Mouse (Mus musculus) erythroblast, embryonic 14.5 days (primary cell): ENCODE measurements around the gene Creb3l4. TPM values are rescaled to one million over a fixed set of nuclear protein-coding genes. Genes with fewer than 3 reads are reported as not detected.

Source experiments
- H3K27me3 ChIP-seq: 2 replicates; pipeline ENCODE4 v1.6.1; 2012; ENCODE audit warnings: inconsistent platforms; ENCODE audit not compliant: control insufficient read depth
- H3K36me3 ChIP-seq: 2 replicates; pipeline ENCODE4 v1.6.1; 2012; ENCODE audit warnings: mild to moderate bottlenecking, inconsistent platforms; ENCODE audit not compliant: control insufficient read depth
- H3K4me1 ChIP-seq: 2 replicates; pipeline ENCODE4 v1.6.1; 2012; ENCODE audit warnings: inconsistent platforms; ENCODE audit not compliant: control insufficient read depth
- H3K4me3 ChIP-seq: replicated peaks from 2 replicates; pipeline ENCODE3; 2012; ENCODE audit warnings: moderate library complexity, mild to moderate bottlenecking, inconsistent platforms
- H3K9me3 ChIP-seq: 2 replicates; pipeline ENCODE4 v1.6.1; 2012; ENCODE audit warnings: low read length, inconsistent platforms, mixed read lengths; ENCODE audit not compliant: control insufficient read depth
- GATA1 ChIP-seq: IDR thresholded peaks from 2 replicates; pipeline ENCODE4 v1.6.1; 2012; ENCODE audit warnings: low read length, inconsistent platforms, mixed read lengths
- TAL1 ChIP-seq: IDR thresholded peaks from 3 replicates; pipeline ENCODE4 v1.6.1; 2012; ENCODE audit warnings: low read length, inconsistent platforms, mixed read lengths
- polyA plus RNA-seq: library from polyadenylated mRNA; stranded (reverse); fragments of >175 nt; gene quantifications from 2 replicates; pipeline ENCODE4 v1.2.3, GENCODE M21; 2012

The Creb3l4 gene
- polyA plus RNA-seq, 1 experiment: not detected

DNA sequence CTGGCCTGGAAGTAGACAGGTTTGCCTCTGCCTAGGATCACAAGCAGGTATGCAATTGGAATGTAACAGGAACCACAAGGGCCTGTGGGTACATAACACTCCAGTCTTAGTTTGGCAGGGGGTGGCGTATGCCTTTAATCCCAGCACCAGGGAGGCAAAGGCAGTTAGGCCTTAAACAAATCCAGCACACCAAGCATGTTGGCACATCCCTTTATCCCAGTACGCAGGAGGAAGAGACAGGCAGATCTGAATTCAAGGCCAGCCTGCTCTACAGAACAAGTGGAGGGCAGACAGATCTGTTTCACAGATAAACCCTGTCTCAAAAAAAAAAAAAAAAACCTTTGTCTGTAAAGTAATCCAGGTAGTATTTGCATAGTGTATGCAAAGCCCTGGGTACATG, 34.6 kb downstream of the Creb3l4 start:
- H3K36me3 ChIP-seq: peaks cover 61% of the 10 kb centered on the region
- no peak overlapping the region for H3K4me3 ChIP-seq
- peaks cover 30% of the 10 kb centered on the region for H3K4me1 ChIP-seq
- TF ChIP-seq GATA1 (no peak), TAL1 (no peak)
- no peaks in the 10 kb centered on the region for H3K9me3 ChIP-seq
- no peaks in the 10 kb centered on the region for H3K27me3 ChIP-seq

- H3K36me3 ChIP-seq: peaks cover 29% of the 10 kb centered on the region
- H3K9me3 ChIP-seq: no peaks in the 10 kb centered on the region
- H3K4me3 ChIP-seq: no peak overlapping the region
- no peaks in the 10 kb centered on the region for H3K27me3 ChIP-seq
- H3K4me1 ChIP-seq: peaks cover 2% of the 10 kb centered on the region
- TF ChIP-seq TAL1: no peak
Measured at GRCm38 (mm10) chr3:90204582-90204981, 38.7 kb downstream of the Creb3l4 start.

- Histone ChIP-seq H3K27me3 (no peaks in the 10 kb centered on the region), H3K9me3 (no peaks in the 10 kb centered on the region), H3K4me3 (no peak overlapping the region), H3K36me3 (peaks cover 19% of the 10 kb centered on the region), H3K4me1 (peaks cover 1% of the 10 kb centered on the region)
- TF ChIP-seq TAL1: no peak
- no peak for TF ChIP-seq GATA1
Measured at GRCm38 (mm10) chr3:90203619-90204018, 39.7 kb downstream of the Creb3l4 start.

GRCm38 (mm10) chr3:90202884-90203283, 40.4 kb downstream of the Creb3l4 start:
- no peaks in the 10 kb centered on the region for H3K4me1 ChIP-seq
- H3K9me3 ChIP-seq: no peaks in the 10 kb centered on the region
- peaks cover 12% of the 10 kb centered on the region for H3K36me3 ChIP-seq
- no peak for TF ChIP-seq GATA1
- no peaks in the 10 kb centered on the region for H3K27me3 ChIP-seq
- H3K4me3 ChIP-seq: no peak overlapping the region

DNA sequence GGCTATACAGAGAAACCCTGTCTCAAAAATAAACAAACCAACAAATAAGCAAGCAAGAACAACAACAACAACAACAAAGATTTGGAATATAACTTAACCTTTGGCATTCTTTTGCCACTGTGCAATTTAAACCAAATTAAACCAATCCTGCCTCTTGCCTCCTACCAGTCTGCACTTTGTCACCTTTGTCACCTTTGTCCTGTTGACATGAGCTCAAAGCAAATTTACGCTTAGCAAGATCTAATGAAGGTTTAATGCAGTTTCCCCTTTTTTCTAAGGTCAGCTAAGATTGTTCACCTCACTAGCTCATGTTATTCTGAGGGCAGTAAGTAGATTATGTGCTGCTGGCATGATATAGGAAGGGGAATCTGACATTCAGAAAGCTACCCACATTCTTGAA, 45.8 kb downstream of the Creb3l4 start:
- H3K4me3 ChIP-seq: no peak overlapping the region
- no peaks in the 10 kb centered on the region for H3K27me3 ChIP-seq
- no peaks in the 10 kb centered on the region for H3K4me1 ChIP-seq
- H3K36me3 ChIP-seq: no peaks in the 10 kb centered on the region
- H3K9me3 ChIP-seq: no peaks in the 10 kb centered on the region
- TF ChIP-seq TAL1 (no peak), GATA1 (no peak)

DNA sequence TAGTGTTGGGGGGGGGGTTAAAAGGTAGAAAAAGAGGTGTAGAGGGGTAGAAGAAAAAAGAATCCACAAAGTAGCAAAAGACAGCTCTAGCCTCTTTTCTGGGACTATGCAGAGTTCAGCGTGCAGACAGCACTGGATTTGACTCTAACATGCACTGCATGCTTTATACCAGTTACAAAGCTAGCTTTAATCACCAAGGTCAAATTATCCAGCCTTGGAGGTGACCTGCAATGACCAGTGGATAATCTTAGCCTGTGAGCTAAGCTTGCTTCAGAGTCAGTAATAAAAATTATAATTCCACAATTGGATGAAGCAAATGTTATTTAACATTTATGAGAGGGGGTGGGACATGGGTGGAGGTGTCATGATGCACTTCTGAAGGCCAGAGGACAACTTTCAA, 47.7 kb downstream of the Creb3l4 start:
- Histone ChIP-seq H3K27me3 (no peaks in the 10 kb centered on the region), H3K36me3 (no peaks in the 10 kb centered on the region)
- TF ChIP-seq TAL1 (no peak), GATA1 (no peak)

DNA sequence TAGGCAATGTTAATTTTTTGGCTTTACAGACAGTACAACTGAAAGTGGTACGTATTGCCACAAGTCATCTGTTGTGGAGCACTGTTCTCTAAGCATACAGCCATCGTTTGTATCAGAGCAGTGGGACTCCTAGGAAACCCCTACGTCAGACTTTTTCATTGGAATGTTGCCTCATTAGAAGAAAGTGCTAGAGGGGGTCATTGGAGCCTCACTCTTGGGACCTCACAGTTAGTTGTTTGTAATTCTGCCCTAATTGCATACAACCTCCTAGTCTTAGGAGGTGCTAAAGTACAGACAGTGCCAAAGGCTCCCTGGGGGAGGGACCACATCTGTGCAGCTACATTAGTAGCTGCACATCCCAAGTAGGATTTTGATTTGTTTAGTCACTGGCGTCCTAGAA, 48.6 kb downstream of the Creb3l4 start:
- Histone ChIP-seq H3K27me3 (no peaks in the 10 kb centered on the region), H3K9me3 (no peaks in the 10 kb centered on the region), H3K36me3 (no peaks in the 10 kb centered on the region), H3K4me1 (no peaks in the 10 kb centered on the region), H3K4me3 (no peak overlapping the region)
- TF ChIP-seq GATA1 (no peak), TAL1 (no peak)

More for the DNA sequence above, 47.7 kb downstream of the Creb3l4 start:
- H3K4me1 ChIP-seq: no peaks in the 10 kb centered on the region
- H3K9me3 ChIP-seq: no peaks in the 10 kb centered on the region
- H3K4me3 ChIP-seq: no peak overlapping the region

- no peaks in the 10 kb centered on the region for H3K27me3 ChIP-seq
Measured at GRCm38 (mm10) chr3:90190859-90191510, 52.3 kb downstream of the Creb3l4 start.

More at GRCm38 (mm10) chr3:90190859-90191510, 52.3 kb downstream of the Creb3l4 start:
- Histone ChIP-seq H3K4me3 (no peak overlapping the region), H3K36me3 (no peaks in the 10 kb centered on the region), H3K4me1 (no peaks in the 10 kb centered on the region), H3K9me3 (no peaks in the 10 kb centered on the region)
- TF ChIP-seq TAL1 (no peak), GATA1 (peak; percentile 16; the same call in 1 of the 2 replicates)

Other genes with a start within 250 kb of the Creb3l4 start
- 6.0 and 6.7 TPM in 2 replicates for gene Hax1, start 244.7 kb downstream of the Creb3l4 start, polyA plus RNA-seq
- 0.43 and 0.89 TPM in 2 replicates for gene 4933434E20Rik, start 191.9 kb downstream of the Creb3l4 start, polyA plus RNA-seq
- 11.0 and 11.4 TPM in 2 replicates for gene Ubap2l, start 190.9 kb downstream of the Creb3l4 start, polyA plus RNA-seq
- gene Tpm3, start 170.9 kb downstream of the Creb3l4 start, polyA plus RNA-seq: 9.6 and 11.8 TPM in 2 replicates
- gene Nup210l, start 139.4 kb downstream of the Creb3l4 start, polyA plus RNA-seq: not detected in 2 replicates
- gene Rps27, start 29.9 kb downstream of the Creb3l4 start, polyA plus RNA-seq: 25.9 and 30.7 TPM in 2 replicates
- 0.07 and 0.12 TPM in 2 replicates for gene Rab13, start 29.8 kb downstream of the Creb3l4 start, polyA plus RNA-seq
- 3.9 and 4.3 TPM in 2 replicates for gene Jtb, start 11.9 kb downstream of the Creb3l4 start, polyA plus RNA-seq
- 0.20 and 0.21 TPM in 2 replicates for gene Slc39a1, start 4.7 kb upstream of the Creb3l4 start, polyA plus RNA-seq
- 2.9 and 3.3 TPM in 2 replicates for gene Crtc2, start 10.7 kb upstream of the Creb3l4 start, polyA plus RNA-seq
- gene Dennd4b, start 21.7 kb upstream of the Creb3l4 start, polyA plus RNA-seq: 1.1 and 1.3 TPM in 2 replicates
- 0.37 and 0.40 TPM in 2 replicates for gene Gatad2b, start 49.7 kb upstream of the Creb3l4 start, polyA plus RNA-seq
- gene Slc27a3, start 146.4 kb upstream of the Creb3l4 start, polyA plus RNA-seq: 0.08 and 0.18 TPM in 2 replicates
- gene Ints3, start 190.1 kb upstream of the Creb3l4 start, polyA plus RNA-seq: 1.7 and 2.2 TPM in 2 replicates
- gene Npr1, start 222.4 kb upstream of the Creb3l4 start, polyA plus RNA-seq: 0.04 and 0.05 TPM in 2 replicates
- gene Ilf2, start 232.6 kb upstream of the Creb3l4 start, polyA plus RNA-seq: 1.1 and 1.6 TPM in 2 replicates
- 0.11 and 0.14 TPM in 2 replicates for gene Snapin, start 247.5 kb upstream of the Creb3l4 start, polyA plus RNA-seq